ENCODE assay signal across 29 mouse cellular contexts in genomic region chr3:51627741-51628140, GRCm38 (mm10). TPM values are rescaled to one million over a fixed set of nuclear protein-coding genes. Genes with fewer than 3 reads are reported as not detected.
"Had no signal": no experiment of that assay in that cellular context is flagged by ENCODE, and none has a peak within 500 bp of the region (broad histone marks: within the 10 kb centered on the region; RNA-seq: fewer than 3 reads in every experiment).

No protein-coding gene starts in this region.

- H3K27ac ChIP-seq: heart, embryonic 10.5 days; hindbrain, embryonic 13.5 days; hindbrain, embryonic 15.5 days; hindbrain, postnatal 0 days; kidney, embryonic 15.5 days; kidney, postnatal 0 days; limb, embryonic 13.5 days; limb, embryonic 15.5 days; liver, embryonic 12.5 days; liver, embryonic 14.5 days had no signal

- DNase-seq: gastrocnemius, postnatal 14 days; gastrocnemius, postnatal 36 days; heart, adult 18-20 months; heart, postnatal 14 days; heart, postnatal 36 days; kidney, adult 11 months; kidney, adult 8-10 months; kidney, postnatal 14 days; kidney, postnatal 36 days; layer of hippocampus, adult 9-11 months; layer of hippocampus, postnatal 36 days; left cerebral cortex, postnatal 4 days had no signal

- H3K9ac ChIP-seq: heart, embryonic 12.5 days; hindbrain, embryonic 13.5 days; hindbrain, embryonic 15.5 days; kidney, embryonic 15.5 days; limb, embryonic 13.5 days; limb, embryonic 15.5 days; liver, embryonic 12.5 days; liver, embryonic 14.5 days had no signal

- H3K4me1 ChIP-seq: heart, embryonic 10.5 days; heart, embryonic 12.5 days; hindbrain, embryonic 13.5 days; hindbrain, embryonic 15.5 days; limb, embryonic 15.5 days; liver, embryonic 12.5 days had no signal

- H3K36me3 ChIP-seq: heart, embryonic 10.5 days; heart, embryonic 12.5 days; hindbrain, embryonic 13.5 days; hindbrain, embryonic 15.5 days; kidney, embryonic 15.5 days; limb, embryonic 13.5 days; limb, embryonic 15.5 days; liver, embryonic 12.5 days had no signal

- H3K9me3 ChIP-seq: hindbrain, embryonic 15.5 days; limb, embryonic 15.5 days had no signal

- ATAC-seq: hindbrain, postnatal 0 days; intestine, embryonic 16.5 days; liver, embryonic 12.5 days had no signal

- H3K4me3 ChIP-seq: heart, embryonic 10.5 days; heart, embryonic 12.5 days; hindbrain, embryonic 13.5 days; hindbrain, embryonic 15.5 days; kidney, embryonic 15.5 days; limb, embryonic 13.5 days; limb, embryonic 15.5 days; liver, embryonic 12.5 days had no signal

- H3K27me3 ChIP-seq: heart, embryonic 12.5 days; hindbrain, embryonic 13.5 days; hindbrain, embryonic 15.5 days; kidney, embryonic 15.5 days; limb, embryonic 13.5 days; limb, embryonic 15.5 days; liver, embryonic 12.5 days had no signal

- H3K4me2 ChIP-seq: heart, embryonic 12.5 days; hindbrain, embryonic 13.5 days; hindbrain, embryonic 15.5 days; kidney, embryonic 15.5 days; limb, embryonic 13.5 days; limb, embryonic 15.5 days; liver, embryonic 12.5 days had no signal

RNA-seq across cellular contexts. Expression of gene Mgst2, which starts 32.4 kb away (rescaled TPM):
- total RNA-seq: hindbrain, postnatal 0 days; layer of hippocampus, adult 18-20 months; layer of hippocampus, postnatal 14 days; layer of hippocampus, postnatal 36 days; left cerebral cortex, adult 18-20 months; left cerebral cortex, postnatal 25 days; liver, adult 2 months had no signal
